Mouse (Mus musculus) neural tube, embryonic 11.5 days (tissue): ENCODE data around the gene Zfand3. TPM values are rescaled to one million over a fixed set of nuclear protein-coding genes. Genes with fewer than 3 reads are reported as not detected.

ENCODE experiments used
- ATAC-seq: fragments of 200-750 bp; cut with Nextera tagmentation; 2 replicates; pipeline ENCODE4 v1.8.0; 2017; ENCODE audit warnings: moderate number of reproducible peaks, mild to moderate bottlenecking, moderate TSS enrichment, moderate library complexity; ENCODE audit not compliant: insufficient read depth, low FRiP score, low TSS enrichment
- DNase-seq: peaks from one replicate; pipeline ENCODE4 v3.0.0-alpha.2; 2015; ENCODE audit warnings: low spot score
- H3K27ac ChIP-seq: fragments of 300-500 bp; sonication (generic); 2 replicates; pipeline ENCODE4 v1.5.1; 2014; ENCODE audit warnings: low read depth, mild to moderate bottlenecking, low read length
- H3K27me3 ChIP-seq: fragments of 300-500 bp; sonication (generic); 2 replicates; pipeline ENCODE4 v1.6.1; 2014; ENCODE audit warnings: mild to moderate bottlenecking, low read length, mixed read lengths; ENCODE audit not compliant: control insufficient read depth, insufficient read depth
- H3K36me3 ChIP-seq: fragments of 300-500 bp; sonication (generic); 2 replicates; pipeline ENCODE4 v1.6.1; 2014; ENCODE audit warnings: mild to moderate bottlenecking, low read length, moderate library complexity, mixed read lengths; ENCODE audit not compliant: control insufficient read depth, insufficient read depth
- H3K4me1 ChIP-seq: fragments of 300-500 bp; sonication (generic); 2 replicates; pipeline ENCODE4 v1.6.1; 2014; ENCODE audit warnings: low read length, mixed read lengths; ENCODE audit not compliant: control insufficient read depth, insufficient read depth
- H3K4me2 ChIP-seq: fragments of 300-500 bp; sonication (generic); 2 replicates; pipeline ENCODE4 v1.6.1; 2014; ENCODE audit warnings: low read depth, mild to moderate bottlenecking, moderate library complexity
- H3K4me3 ChIP-seq: fragments of 300-500 bp; sonication (generic); 2 replicates; pipeline ENCODE4 v1.5.1; 2014; ENCODE audit warnings: low read depth, low read length
- H3K9ac ChIP-seq: fragments of 300-500 bp; sonication (generic); 2 replicates; pipeline ENCODE4 v1.6.1; 2014; ENCODE audit warnings: mild to moderate bottlenecking, low read length
- H3K9me3 ChIP-seq: fragments of 300-500 bp; sonication (generic); 2 replicates; pipeline ENCODE4 v1.6.1; 2016; ENCODE audit warnings: low read length; ENCODE audit not compliant: control insufficient read depth
- WGBS: fragments of 180-500 bp; shearing (Covaris S2); extraction: QIAGEN DNeasy Blood & Tissue Kit; methylation state at CpG from one replicate; pipeline ENCODE4 v1.1.7; 2014; 5-methylcytosine and 5-hydroxymethylcytosine counted together
- polyA plus RNA-seq: library from polyadenylated mRNA; unstranded; fragments of >200 nt; fragmentation: Nextera tagmentation; extraction: Ambion mirVana; gene quantifications from 2 replicates; pipeline ENCODE4 v1.2.1, GENCODE M21; 2014

Gene Zfand3
- polyA plus RNA-seq, 1 experiment from 2014 or later: 67.0 TPM

GRCm38 (mm10) chr17:30029633-30030226 lies 25.2 kb downstream of the Zfand3 start:
- Histone ChIP-seq H3K4me1 (peaks cover 9% of the 10 kb centered on the region; the same call in 1 of the 2 replicates), H3K9me3 (no peaks in the 10 kb centered on the region), H3K9ac (no peak overlapping the region), H3K27ac (no peak overlapping the region), H3K27me3 (no peaks in the 10 kb centered on the region), H3K4me2 (no peak overlapping the region), H3K36me3 (no peaks in the 10 kb centered on the region), H3K4me3 (no peak overlapping the region)
- ATAC-seq (no peak), DNase-seq (no peak)
- WGBS: 74% methylated on average over 7 of the region's 7 CpGs

GRCm38 (mm10) chr17:30032796-30033195 lies 28.3 kb downstream of the Zfand3 start:
- H3K9ac ChIP-seq: no peak overlapping the region
- DNase-seq: no peak
- H3K4me1 ChIP-seq: no peaks in the 10 kb centered on the region
- H3K4me3 ChIP-seq: no peak overlapping the region
- H3K27ac ChIP-seq: no peak overlapping the region
- H3K36me3 ChIP-seq: no peaks in the 10 kb centered on the region
- H3K4me2 ChIP-seq: no peak overlapping the region
- no peaks in the 10 kb centered on the region for H3K9me3 ChIP-seq
- 95% methylated on average over 4 of the region's 4 CpGs for WGBS
- no peaks in the 10 kb centered on the region for H3K27me3 ChIP-seq
- ATAC-seq: no peak

- Histone ChIP-seq H3K27me3 (no peaks in the 10 kb centered on the region), H3K27ac (no peak overlapping the region), H3K9me3 (no peaks in the 10 kb centered on the region), H3K4me1 (no peaks in the 10 kb centered on the region), H3K4me2 (no peak overlapping the region), H3K4me3 (no peak overlapping the region), H3K36me3 (no peaks in the 10 kb centered on the region), H3K9ac (no peak overlapping the region)
- DNase-seq (no peak), ATAC-seq (no peak)
- WGBS: 66% methylated on average over 4 of the region's 4 CpGs
Measured at GRCm38 (mm10) chr17:30033991-30034390, 29.5 kb downstream of the Zfand3 start.

DNA sequence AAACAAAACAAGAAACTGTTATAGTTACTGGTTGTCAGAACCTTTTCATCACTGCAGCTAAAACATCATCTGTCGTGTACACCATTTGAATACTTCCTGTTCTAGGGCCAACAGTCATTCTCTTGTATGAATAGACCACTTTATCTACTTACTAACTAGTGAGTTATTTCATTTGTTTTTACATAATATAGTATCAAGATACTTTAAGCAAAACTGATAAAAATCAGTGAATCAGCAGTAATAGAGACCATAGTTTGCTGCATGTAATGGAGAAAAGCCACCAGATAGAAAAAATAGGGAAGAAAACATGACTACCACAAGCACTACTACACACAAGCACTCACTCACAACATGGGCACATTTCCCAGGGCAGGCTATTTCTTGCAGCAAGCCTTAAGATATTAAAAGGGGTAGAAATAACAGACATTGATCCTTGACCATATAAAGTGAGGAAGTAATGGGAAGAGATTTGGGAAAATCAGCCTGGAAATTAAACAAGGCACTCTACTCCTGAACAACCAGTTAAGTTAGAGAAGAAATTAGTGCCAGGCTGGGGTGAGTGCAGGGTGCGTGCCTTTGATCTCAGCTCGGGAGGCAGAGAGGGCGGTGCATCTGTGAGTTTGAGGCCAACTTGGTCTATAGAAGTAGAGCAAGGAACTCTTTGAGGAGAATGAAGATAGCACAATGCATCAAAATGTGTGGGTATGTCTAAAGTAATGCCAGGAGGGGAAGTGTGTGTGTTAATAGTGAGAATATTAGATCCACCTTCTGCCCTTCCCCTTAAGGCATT lies 30.9 kb downstream of the Zfand3 start:
- H3K36me3 ChIP-seq: no peaks in the 10 kb centered on the region
- DNase-seq: no peak
- no peak overlapping the region for H3K9ac ChIP-seq
- WGBS: 66% methylated on average over 4 of the region's 4 CpGs
- no peak overlapping the region for H3K4me2 ChIP-seq
- H3K4me1 ChIP-seq: no peaks in the 10 kb centered on the region
- ATAC-seq: no peak
- H3K27me3 ChIP-seq: no peaks in the 10 kb centered on the region
- no peak overlapping the region for H3K4me3 ChIP-seq
- no peaks in the 10 kb centered on the region for H3K9me3 ChIP-seq
- H3K27ac ChIP-seq: no peak overlapping the region

DNA sequence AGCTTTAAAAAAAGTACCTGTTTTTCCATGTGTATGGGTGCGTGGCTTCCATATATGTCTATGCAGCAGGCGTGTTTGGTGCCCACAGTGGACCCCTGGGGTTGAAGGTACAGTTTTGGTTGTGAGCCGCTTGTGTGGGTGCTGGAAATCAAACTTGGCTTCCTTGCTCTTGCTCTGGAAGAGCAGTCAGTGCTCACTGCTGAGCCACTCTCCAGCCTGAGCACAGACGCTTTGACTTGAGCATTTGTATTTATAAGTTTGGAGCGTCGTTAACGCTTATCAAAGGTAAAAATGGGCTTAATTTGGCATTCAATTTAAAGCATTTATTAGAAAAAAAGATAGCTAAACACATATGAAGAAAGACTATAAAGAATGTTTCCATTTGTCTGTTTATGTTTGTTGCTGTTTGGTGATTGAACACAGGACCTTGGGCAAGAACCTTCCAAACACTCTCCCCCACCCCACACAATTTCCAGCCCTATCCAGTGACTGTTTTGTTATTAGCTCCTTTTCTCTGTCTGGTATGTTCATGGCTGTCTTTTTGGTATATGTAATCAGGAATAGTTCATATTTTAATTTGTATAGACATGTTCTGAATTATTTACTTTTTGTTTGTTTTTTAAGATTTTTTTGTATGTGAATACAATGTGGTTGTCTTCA lies 38.8 kb downstream of the Zfand3 start:
- no peak for ATAC-seq
- H3K9me3 ChIP-seq: no peaks in the 10 kb centered on the region
- DNase-seq: no peak
- H3K4me2 ChIP-seq: no peak overlapping the region
- no peaks in the 10 kb centered on the region for H3K27me3 ChIP-seq
- no peak overlapping the region for H3K4me3 ChIP-seq
- H3K36me3 ChIP-seq: no peaks in the 10 kb centered on the region
- no peak overlapping the region for H3K9ac ChIP-seq
- 89% methylated on average over 7 of the region's 7 CpGs for WGBS
- peaks cover 3% of the 10 kb centered on the region for H3K4me1 ChIP-seq
- H3K27ac ChIP-seq: no peak overlapping the region

DNA sequence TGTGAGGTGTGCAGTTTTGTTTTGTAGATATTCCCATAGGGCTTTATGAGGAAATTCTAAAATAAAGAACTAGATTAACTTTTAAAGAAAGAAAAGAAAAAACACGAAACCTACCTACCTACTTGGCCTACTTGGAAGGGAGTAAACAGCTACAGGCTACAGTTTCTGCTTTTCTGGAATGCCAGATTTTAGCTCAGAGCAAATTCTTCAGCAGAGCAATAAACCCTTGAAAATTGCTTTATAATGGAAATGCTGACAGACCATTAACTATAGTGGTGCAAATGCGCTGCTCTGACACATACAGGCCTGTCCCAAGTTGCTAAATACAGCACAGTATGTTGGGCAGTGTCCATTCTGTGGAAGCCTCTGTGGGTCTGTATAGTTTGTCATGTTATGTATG lies 40.6 kb downstream of the Zfand3 start:
- Histone ChIP-seq H3K36me3 (no peaks in the 10 kb centered on the region), H3K27me3 (no peaks in the 10 kb centered on the region), H3K27ac (no peak overlapping the region), H3K9ac (no peak overlapping the region), H3K4me3 (no peak overlapping the region), H3K4me2 (no peak overlapping the region), H3K9me3 (no peaks in the 10 kb centered on the region), H3K4me1 (peaks cover 3% of the 10 kb centered on the region)
- 66% methylated on average over 2 of the region's 2 CpGs for WGBS
- ATAC-seq (no peak), DNase-seq (no peak)

GRCm38 (mm10) chr17:30046654-30047053 lies 42.1 kb downstream of the Zfand3 start:
- Histone ChIP-seq H3K27me3 (no peaks in the 10 kb centered on the region), H3K9me3 (no peaks in the 10 kb centered on the region), H3K4me3 (no peak overlapping the region), H3K4me2 (no peak overlapping the region), H3K27ac (no peak overlapping the region), H3K4me1 (peaks cover 3% of the 10 kb centered on the region), H3K9ac (no peak overlapping the region), H3K36me3 (no peaks in the 10 kb centered on the region)
- WGBS: 96% methylated on average over 5 of the region's 5 CpGs
- ATAC-seq: no peak
- DNase-seq: no peak

DNA sequence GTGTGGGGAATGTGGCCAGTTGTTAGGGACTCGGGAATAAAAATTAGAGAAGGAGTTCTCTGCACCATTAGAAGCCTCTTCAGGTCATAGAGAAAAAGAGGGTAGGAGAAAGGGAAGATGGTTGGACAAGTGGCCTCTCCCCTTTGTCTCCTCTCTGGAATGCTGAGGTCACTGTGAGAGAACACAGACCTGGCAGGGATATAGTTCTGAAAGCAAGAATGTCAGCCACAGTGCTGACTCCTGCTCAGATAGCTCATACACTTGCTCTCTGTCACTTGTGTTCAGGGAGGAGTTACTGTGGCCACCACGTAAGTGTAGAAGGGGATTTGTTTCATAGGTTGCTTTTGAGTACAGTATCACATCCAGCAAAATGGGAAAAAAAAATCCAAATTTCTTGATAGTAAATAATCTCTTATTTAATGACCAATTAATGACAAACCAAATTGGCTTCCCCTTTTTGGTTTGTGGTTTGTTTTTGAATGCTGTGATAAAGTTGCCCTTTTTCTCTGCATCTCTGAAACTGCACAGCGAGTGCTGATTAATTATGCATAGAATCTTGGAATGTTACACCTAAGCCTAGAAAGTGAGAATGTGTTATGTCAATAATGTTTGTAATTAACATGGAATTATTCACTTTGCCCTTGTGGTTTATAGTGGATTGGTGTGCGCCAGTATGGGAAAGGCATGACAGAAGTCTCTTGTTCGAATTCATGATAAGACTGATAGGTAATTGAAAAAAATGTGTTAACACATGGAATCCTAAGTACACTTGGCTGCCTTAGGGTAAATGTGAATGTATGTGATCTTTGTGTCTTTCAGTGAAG lies 47.2 kb downstream of the Zfand3 start:
- no peak overlapping the region for H3K4me2 ChIP-seq
- ATAC-seq (no peak), DNase-seq (no peak)
- no peak overlapping the region for H3K4me3 ChIP-seq
- H3K27ac ChIP-seq: no peak overlapping the region
- no peaks in the 10 kb centered on the region for H3K9me3 ChIP-seq
- no peaks in the 10 kb centered on the region for H3K27me3 ChIP-seq
- WGBS: 91% methylated on average over 5 of the region's 5 CpGs
- no peaks in the 10 kb centered on the region for H3K4me1 ChIP-seq
- H3K36me3 ChIP-seq: no peaks in the 10 kb centered on the region
- no peak overlapping the region for H3K9ac ChIP-seq
